Mouse (Mus musculus) megakaryocyte, embryonic 14.5 days (primary cell): ENCODE data around the gene Pde4b.

Experiments
- FLI1 ChIP-seq: IDR thresholded peaks from 2 replicates; pipeline ENCODE4 v1.6.1; 2012; ENCODE audit warnings: low read length, inconsistent platforms, mixed read lengths
- GATA1 ChIP-seq: IDR thresholded peaks from 3 replicates; pipeline ENCODE4 v1.6.1; 2012; ENCODE audit warnings: mixed read lengths, low read length, inconsistent platforms, borderline replicate concordance

DNA sequence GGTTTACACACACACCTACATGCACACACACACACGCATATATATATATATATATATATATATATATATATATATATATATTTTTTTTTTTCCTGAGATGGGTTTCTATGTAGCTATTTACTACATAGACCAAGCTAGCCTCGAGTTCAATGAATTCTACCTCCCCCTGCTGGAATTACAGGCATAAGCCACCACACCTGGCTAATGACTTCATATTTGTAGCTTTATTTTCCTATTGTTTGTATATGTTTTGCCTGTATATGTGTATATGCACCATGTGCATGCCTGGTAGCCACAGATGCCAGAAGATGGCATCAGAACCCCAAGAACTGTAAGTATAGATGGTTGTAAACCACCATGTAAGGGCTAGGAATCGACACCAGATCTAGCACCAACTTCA, 234.0 kb downstream of the Pde4b start:
- TF ChIP-seq GATA1 (no peak), FLI1 (no peak)
